Mouse (Mus musculus): ENCODE measurements at regions not wholly inside any gene's neighbourhood (a gene's known extent, or its start where the extent isn't known, plus 50 kb on each side); places are given as distances from the start of the nearest gene placed in this dataset.

DNA sequence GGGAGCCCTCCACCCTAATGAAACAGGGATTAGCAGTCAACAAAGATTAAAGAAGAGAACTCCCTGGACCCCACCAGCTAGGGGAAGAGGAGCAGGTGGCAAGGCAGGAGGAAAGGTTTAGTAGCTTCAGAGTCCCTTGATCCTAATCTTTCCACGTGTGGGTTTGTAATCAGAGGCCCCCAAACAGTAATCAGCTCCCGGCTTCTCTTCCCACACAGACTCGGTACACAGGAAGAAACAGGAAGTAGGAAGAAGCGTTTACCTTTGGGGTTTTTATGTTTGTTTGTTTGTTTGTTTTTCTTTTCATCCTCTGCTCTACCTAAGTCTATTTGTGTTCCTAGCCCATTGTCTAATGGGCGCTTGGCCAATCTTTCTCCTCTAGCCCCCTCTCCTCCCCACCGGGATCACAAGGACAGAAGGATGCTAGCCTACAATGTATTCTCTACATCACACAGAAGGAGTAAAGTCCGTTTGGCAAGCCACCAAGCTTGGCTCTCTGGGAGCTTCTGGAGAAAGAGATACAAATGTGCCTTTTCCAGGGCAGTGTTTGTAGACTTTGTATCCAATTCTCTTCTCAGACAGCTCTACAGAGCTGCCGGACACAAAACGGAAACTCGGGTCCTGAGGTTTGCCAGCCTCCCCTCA is 226.5 kb upstream of the Jarid2 start:
- no peak for DNase-seq (ENCODE audit: low read depth, low spot score)

GRCm38 (mm10) chr13:44503257-44503950 is 225.9 kb upstream of the Jarid2 start:
- DNase-seq (ENCODE audit: low read depth, low spot score): no peak

GRCm38 (mm10) chr13:44504455-44504854 is 224.8 kb upstream of the Jarid2 start:
- DNase-seq (ENCODE audit: low read depth, low spot score): no peak

DNA sequence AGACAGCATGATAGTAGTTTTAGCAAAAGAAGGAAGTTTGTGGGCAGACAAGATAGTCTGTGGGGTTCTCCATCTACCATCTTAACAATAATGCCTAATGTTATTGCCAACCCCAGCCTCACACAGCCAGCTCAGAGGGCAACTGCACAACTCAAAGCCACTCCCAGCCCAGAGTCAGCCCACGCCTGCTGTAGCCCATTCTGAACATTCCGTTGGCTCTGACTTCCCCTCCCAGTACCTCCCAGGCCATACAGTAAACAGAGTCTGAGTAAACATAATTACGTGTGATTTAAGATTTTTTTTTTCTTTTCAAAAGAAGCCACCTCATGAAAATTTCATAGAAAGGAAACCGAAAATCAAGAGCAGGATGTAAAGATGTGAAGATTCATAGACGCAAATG is 222.3 kb upstream of the Jarid2 start:
- DNase-seq (ENCODE audit: low read depth, low spot score): no peak

- no peak for DNase-seq (ENCODE audit: low read depth, low spot score)
Observed at GRCm38 (mm10) chr13:44509526-44510159, 219.6 kb upstream of the Jarid2 start.

DNA sequence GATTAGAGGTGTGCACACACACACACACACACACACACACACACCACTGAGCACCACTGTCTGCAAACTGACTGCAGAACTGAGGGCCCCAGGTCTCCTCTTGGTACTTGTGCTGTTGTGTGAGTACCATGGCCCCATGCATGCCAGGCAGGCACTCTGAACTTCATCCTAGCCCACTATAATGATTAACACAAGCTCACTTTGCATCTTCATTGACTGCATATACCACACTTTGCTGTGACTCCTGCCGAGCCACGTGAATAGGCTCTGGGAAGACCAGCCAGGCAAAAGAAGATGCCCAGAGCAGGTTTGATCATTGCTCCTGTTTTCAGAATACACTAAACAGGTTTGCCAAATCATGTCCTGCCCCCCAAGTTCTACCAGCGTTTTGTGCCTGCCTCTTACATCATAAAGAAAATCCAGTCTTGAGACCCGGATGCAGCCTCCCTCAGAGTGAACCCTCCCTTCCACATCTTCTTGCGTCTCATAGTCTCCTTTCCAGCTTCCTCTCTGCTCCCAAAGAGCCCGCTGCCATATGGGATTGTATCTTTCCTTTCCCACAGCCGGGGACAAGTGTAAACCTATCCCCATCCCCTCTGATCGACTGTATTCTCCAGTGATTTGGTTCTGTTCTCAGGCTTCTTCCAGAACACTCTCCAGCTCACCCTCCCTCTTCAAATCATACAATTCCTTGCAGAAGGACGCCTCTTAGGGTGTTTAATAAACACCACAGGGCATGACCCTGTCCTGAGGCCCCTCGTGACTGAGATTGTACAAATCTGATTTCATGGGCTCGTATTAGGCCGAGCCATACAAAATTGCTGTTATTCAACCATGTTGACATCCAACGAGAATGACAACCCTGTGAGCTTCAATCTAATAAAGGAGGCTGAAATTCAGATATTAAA is 215.6 kb upstream of the Jarid2 start:
- no peak for DNase-seq (ENCODE audit: low read depth, low spot score)

- no peak for DNase-seq (ENCODE audit: low read depth, low spot score)
Observed at GRCm38 (mm10) chr13:44514636-44515158, 214.6 kb upstream of the Jarid2 start.

GRCm38 (mm10) chr13:44516863-44517262 is 212.4 kb upstream of the Jarid2 start:
- DNase-seq (ENCODE audit: low read depth, low spot score): no peak

DNA sequence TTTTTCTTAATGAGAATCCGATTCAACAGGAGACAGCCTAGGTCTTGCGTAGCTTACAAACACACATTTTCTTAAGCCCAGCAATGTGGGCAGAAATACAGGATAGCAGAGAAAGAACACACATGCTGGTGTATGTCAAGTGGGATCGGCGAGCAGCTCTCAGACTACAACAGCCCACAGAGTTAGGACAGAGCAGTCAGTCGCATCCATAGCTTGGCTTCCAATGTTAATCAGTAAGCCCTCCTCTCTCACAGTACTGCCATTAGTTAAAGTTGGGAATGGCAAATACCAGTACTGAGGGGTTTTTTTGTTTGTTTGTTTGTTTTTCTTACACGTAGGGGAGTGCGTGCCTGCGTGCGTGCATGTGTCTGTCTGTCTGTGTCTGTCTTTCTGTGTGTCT is 212.0 kb upstream of the Jarid2 start:
- no peak for DNase-seq (ENCODE audit: low read depth, low spot score)

- DNase-seq (ENCODE audit: low read depth, low spot score): no peak
Observed at GRCm38 (mm10) chr13:44518215-44518614, 211.1 kb upstream of the Jarid2 start.

DNA sequence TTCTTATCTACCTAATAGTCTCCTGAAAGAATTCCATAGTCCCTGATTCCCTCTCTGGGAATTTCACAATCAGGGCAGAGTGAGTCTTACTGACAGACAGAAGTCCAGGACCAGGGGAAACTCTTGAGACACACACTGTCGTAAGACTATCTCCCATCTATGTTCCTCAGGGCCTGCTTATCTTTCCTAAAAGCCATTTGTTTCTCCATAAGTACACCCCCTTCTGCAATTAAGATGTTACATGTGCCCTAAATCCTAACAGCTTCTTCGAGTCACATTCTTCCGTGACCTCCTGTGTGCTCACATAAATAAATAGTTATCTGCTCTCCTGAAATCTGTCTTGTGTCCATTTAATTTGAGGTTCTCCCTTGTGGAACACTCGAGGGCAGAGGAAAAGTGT is 205.8 kb upstream of the Jarid2 start:
- DNase-seq (ENCODE audit: low read depth, low spot score): no peak

- no peak for DNase-seq (ENCODE audit: low read depth, low spot score)
Observed at GRCm38 (mm10) chr13:44530867-44531564, 198.3 kb upstream of the Jarid2 start.

- no peak for DNase-seq (ENCODE audit: low read depth, low spot score)
Observed at GRCm38 (mm10) chr13:44532631-44533180, 196.6 kb upstream of the Jarid2 start.

DNA sequence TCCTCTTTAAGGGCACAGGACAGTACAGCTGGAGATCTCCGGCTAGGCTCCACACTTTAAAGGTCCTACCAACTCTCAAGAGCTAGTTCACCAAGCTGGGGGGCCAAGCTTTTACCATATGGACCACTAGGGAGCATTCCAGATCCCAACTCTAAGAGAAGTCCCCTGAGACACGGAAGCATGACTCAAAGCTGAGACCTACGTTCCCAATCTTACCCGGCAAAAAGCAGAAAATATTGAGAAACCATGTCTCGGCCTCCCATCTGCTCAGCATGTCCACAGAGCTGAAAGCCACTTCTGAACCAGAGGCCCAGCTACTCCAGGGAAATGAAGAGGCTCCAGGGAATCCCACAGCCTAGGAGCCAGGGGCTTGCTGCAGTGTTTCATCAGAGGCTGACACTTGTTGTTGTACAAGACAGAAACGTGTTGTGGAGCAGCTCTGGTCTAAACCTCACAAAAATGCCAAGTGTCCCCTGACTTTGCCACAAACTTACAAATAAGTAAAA is 194.6 kb upstream of the Jarid2 start:
- DNase-seq (ENCODE audit: low read depth, low spot score): no peak

DNA sequence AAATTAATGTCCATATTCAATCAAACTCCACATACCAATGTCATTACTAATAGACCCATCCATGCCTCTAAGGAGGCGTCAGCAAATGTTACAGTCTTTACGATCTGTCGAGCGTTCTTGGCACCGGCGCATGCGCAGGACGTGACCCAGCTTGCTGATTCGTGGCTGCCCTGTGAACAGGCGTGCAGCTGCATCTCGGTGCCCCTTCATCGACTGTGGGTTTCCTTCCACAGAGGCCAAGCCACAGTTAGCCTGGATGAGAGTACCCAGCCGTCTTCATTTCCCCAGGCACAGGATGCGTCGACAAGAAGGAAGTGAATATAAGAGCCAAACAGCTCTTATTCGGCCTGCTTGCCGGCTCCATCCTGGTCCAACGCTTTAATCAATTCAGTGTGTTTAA is 193.8 kb upstream of the Jarid2 start:
- no peak for DNase-seq (ENCODE audit: low read depth, low spot score)

GRCm38 (mm10) chr13:44538238-44538637 is 191.0 kb upstream of the Jarid2 start:
- no peak for DNase-seq (ENCODE audit: low read depth, low spot score)

- DNase-seq (ENCODE audit: low read depth, low spot score): no peak
Observed at GRCm38 (mm10) chr13:44540401-44540800, 188.9 kb upstream of the Jarid2 start.

GRCm38 (mm10) chr13:44541243-44541653 is 188.0 kb upstream of the Jarid2 start:
- no peak for DNase-seq (ENCODE audit: low read depth, low spot score)

GRCm38 (mm10) chr13:44544786-44545185 is 184.5 kb upstream of the Jarid2 start:
- DNase-seq (ENCODE audit: low read depth, low spot score): no peak

- no peak for DNase-seq (ENCODE audit: low read depth, low spot score)
Observed at GRCm38 (mm10) chr13:44546289-44546688, 183.0 kb upstream of the Jarid2 start.

- DNase-seq (ENCODE audit: low read depth, low spot score): no peak
Observed at GRCm38 (mm10) chr13:44548880-44549279, 180.4 kb upstream of the Jarid2 start.

All from c-Kit-negative CD71-positive TER-119-positive erythroid progenitor cells, embryonic 14.5 days (primary cell).